Mouse (Mus musculus): ENCODE measurements around the gene Tdp1. TPM values are rescaled to one million over a fixed set of nuclear protein-coding genes. Genes with fewer than 3 reads are reported as not detected.

The Tdp1 gene
- total and polyA plus RNA-seq, 3 experiments: 7.3 to 9.6 (median 7.9) TPM

- Histone ChIP-seq H3K79me2 (replicated peaks; ENCODE audit: control insufficient read depth, insufficient read depth, low read length) (no peaks in the 10 kb centered on the region), H3K27me3 (ENCODE audit: control insufficient read depth, insufficient read depth, low read length) (no peaks in the 10 kb centered on the region), H3K4me3 (no peak overlapping the region), H3K27ac (no peak overlapping the region), H3K4me1 (ENCODE audit: control insufficient read depth, insufficient read depth, low read length) (no peaks in the 10 kb centered on the region), H3K36me3 (ENCODE audit: control insufficient read depth, insufficient read depth, low read length) (no peaks in the 10 kb centered on the region), H3K9ac (ENCODE audit: low read depth, low read length) (no peak overlapping the region)
- intact Hi-C loops (cut with DNase I): no loop called here
- 90% methylated on average over 5 of the region's 5 CpGs for WGBS
- TF ChIP-seq CTCF (IDR thresholded peaks at IDR 0.05) (no peak), EP300 (IDR thresholded peaks at IDR 0.05; ENCODE audit: insufficient read depth, low read depth, low read length) (no peak), POLR2A (IDR thresholded peaks at IDR 0.05; ENCODE audit: insufficient read depth, low read depth, low read length) (no peak)
- no peak for DNase-seq
Measured at GRCm38 (mm10) chr12:99986797-99987196, 102.5 kb downstream of the Tdp1 start.

- H3K27me3 ChIP-seq (ENCODE audit: control insufficient read depth, insufficient read depth, low read length): no peaks in the 10 kb centered on the region
- H3K36me3 ChIP-seq (ENCODE audit: control insufficient read depth, insufficient read depth, low read length): no peaks in the 10 kb centered on the region
- H3K4me3 ChIP-seq: no peak overlapping the region
- no peak for DNase-seq
- TF ChIP-seq CTCF (IDR thresholded peaks at IDR 0.05): no peak
- no peak for TF ChIP-seq POLR2A (IDR thresholded peaks at IDR 0.05; ENCODE audit: insufficient read depth, low read depth, low read length)
- no peak for TF ChIP-seq EP300 (IDR thresholded peaks at IDR 0.05; ENCODE audit: insufficient read depth, low read depth, low read length)
- WGBS: 43% methylated on average over 2 of the region's 2 CpGs
- no peak overlapping the region for H3K27ac ChIP-seq
- H3K4me1 ChIP-seq (ENCODE audit: control insufficient read depth, insufficient read depth, low read length): no peaks in the 10 kb centered on the region
- intact Hi-C loops (cut with DNase I): no loop called here
- no peaks in the 10 kb centered on the region for H3K79me2 ChIP-seq (replicated peaks; ENCODE audit: control insufficient read depth, insufficient read depth, low read length)
- no peak overlapping the region for H3K9ac ChIP-seq (ENCODE audit: low read depth, low read length)
Measured at GRCm38 (mm10) chr12:99988144-99988543, 103.8 kb downstream of the Tdp1 start.

GRCm38 (mm10) chr12:99992362-99992862 is 108.1 kb downstream of the Tdp1 start:
- no peaks in the 10 kb centered on the region for H3K36me3 ChIP-seq (ENCODE audit: control insufficient read depth, insufficient read depth, low read length)
- intact Hi-C loops (cut with DNase I): no loop called here
- WGBS: 84% methylated on average over 11 of the region's 11 CpGs
- TF ChIP-seq POLR2A (IDR thresholded peaks at IDR 0.05; ENCODE audit: insufficient read depth, low read depth, low read length) (no peak), EP300 (IDR thresholded peaks at IDR 0.05; ENCODE audit: insufficient read depth, low read depth, low read length) (no peak)
- no peaks in the 10 kb centered on the region for H3K27me3 ChIP-seq (ENCODE audit: control insufficient read depth, insufficient read depth, low read length)
- no peak overlapping the region for H3K9ac ChIP-seq (ENCODE audit: low read depth, low read length)
- no peak for DNase-seq
- H3K4me3 ChIP-seq: no peak overlapping the region
- no peaks in the 10 kb centered on the region for H3K4me1 ChIP-seq (ENCODE audit: control insufficient read depth, insufficient read depth, low read length)
- no peak overlapping the region for H3K27ac ChIP-seq
- H3K79me2 ChIP-seq (replicated peaks; ENCODE audit: control insufficient read depth, insufficient read depth, low read length): no peaks in the 10 kb centered on the region

GRCm38 (mm10) chr12:99993146-99993890 is 109.0 kb downstream of the Tdp1 start:
- DNase-seq: no peak
- H3K27ac ChIP-seq: no peak overlapping the region
- no peaks in the 10 kb centered on the region for H3K36me3 ChIP-seq (ENCODE audit: control insufficient read depth, insufficient read depth, low read length)
- H3K4me3 ChIP-seq: no peak overlapping the region
- 70% methylated on average over 10 of the region's 10 CpGs for WGBS
- TF ChIP-seq POLR2A (IDR thresholded peaks at IDR 0.05; ENCODE audit: insufficient read depth, low read depth, low read length) (no peak), EP300 (IDR thresholded peaks at IDR 0.05; ENCODE audit: insufficient read depth, low read depth, low read length) (no peak), CTCF (IDR thresholded peaks at IDR 0.05) (no peak)
- intact Hi-C loops (cut with DNase I): no loop called here
- H3K79me2 ChIP-seq (replicated peaks; ENCODE audit: control insufficient read depth, insufficient read depth, low read length): no peaks in the 10 kb centered on the region
- no peak overlapping the region for H3K9ac ChIP-seq (ENCODE audit: low read depth, low read length)
- H3K4me1 ChIP-seq (ENCODE audit: control insufficient read depth, insufficient read depth, low read length): no peaks in the 10 kb centered on the region
- H3K27me3 ChIP-seq (ENCODE audit: control insufficient read depth, insufficient read depth, low read length): no peaks in the 10 kb centered on the region

- intact Hi-C loops (cut with DNase I): no loop called here
Measured at GRCm38 (mm10) chr12:99995951-99996350, 111.6 kb downstream of the Tdp1 start.

GRCm38 (mm10) chr12:99999726-100000125 is 115.4 kb downstream of the Tdp1 start:
- TF ChIP-seq CTCF (IDR thresholded peaks at IDR 0.05) (no peak), POLR2A (IDR thresholded peaks at IDR 0.05; ENCODE audit: insufficient read depth, low read depth, low read length) (no peak), EP300 (IDR thresholded peaks at IDR 0.05; ENCODE audit: insufficient read depth, low read depth, low read length) (no peak)
- Histone ChIP-seq H3K36me3 (ENCODE audit: control insufficient read depth, insufficient read depth, low read length) (no peaks in the 10 kb centered on the region), H3K79me2 (replicated peaks; ENCODE audit: control insufficient read depth, insufficient read depth, low read length) (no peaks in the 10 kb centered on the region), H3K4me1 (ENCODE audit: control insufficient read depth, insufficient read depth, low read length) (no peaks in the 10 kb centered on the region), H3K9ac (ENCODE audit: low read depth, low read length) (no peak overlapping the region), H3K4me3 (no peak overlapping the region), H3K27me3 (ENCODE audit: control insufficient read depth, insufficient read depth, low read length) (no peaks in the 10 kb centered on the region), H3K27ac (no peak overlapping the region)
- 62% methylated on average over 5 of the region's 5 CpGs for WGBS
- intact Hi-C loops (cut with DNase I): no loop called here
- no peak for DNase-seq

More at GRCm38 (mm10) chr12:99995951-99996350, 111.6 kb downstream of the Tdp1 start:
- Histone ChIP-seq H3K79me2 (replicated peaks; ENCODE audit: control insufficient read depth, insufficient read depth, low read length) (no peaks in the 10 kb centered on the region), H3K9ac (ENCODE audit: low read depth, low read length) (no peak overlapping the region), H3K36me3 (ENCODE audit: control insufficient read depth, insufficient read depth, low read length) (no peaks in the 10 kb centered on the region), H3K4me1 (ENCODE audit: control insufficient read depth, insufficient read depth, low read length) (no peaks in the 10 kb centered on the region), H3K4me3 (no peak overlapping the region), H3K27ac (no peak overlapping the region), H3K27me3 (ENCODE audit: control insufficient read depth, insufficient read depth, low read length) (no peaks in the 10 kb centered on the region)
- WGBS: 90% methylated on average over 5 of the region's 5 CpGs
- no peak for DNase-seq
- TF ChIP-seq CTCF (IDR thresholded peaks at IDR 0.05): no peak
- TF ChIP-seq POLR2A (IDR thresholded peaks at IDR 0.05; ENCODE audit: insufficient read depth, low read depth, low read length): no peak
- no peak for TF ChIP-seq EP300 (IDR thresholded peaks at IDR 0.05; ENCODE audit: insufficient read depth, low read depth, low read length)
